Mouse (Mus musculus): Measurements from ENCODE around the gene Bfar. TPM values are rescaled to one million over a fixed set of nuclear protein-coding genes. Genes with fewer than 3 reads are reported as not detected.
A peak's percentile ranks its signal among the peaks of the same experiment; 100 is the strongest.

Bfar gene
- total RNA-seq, 1 experiment, result 39.4 TPM

DNA sequence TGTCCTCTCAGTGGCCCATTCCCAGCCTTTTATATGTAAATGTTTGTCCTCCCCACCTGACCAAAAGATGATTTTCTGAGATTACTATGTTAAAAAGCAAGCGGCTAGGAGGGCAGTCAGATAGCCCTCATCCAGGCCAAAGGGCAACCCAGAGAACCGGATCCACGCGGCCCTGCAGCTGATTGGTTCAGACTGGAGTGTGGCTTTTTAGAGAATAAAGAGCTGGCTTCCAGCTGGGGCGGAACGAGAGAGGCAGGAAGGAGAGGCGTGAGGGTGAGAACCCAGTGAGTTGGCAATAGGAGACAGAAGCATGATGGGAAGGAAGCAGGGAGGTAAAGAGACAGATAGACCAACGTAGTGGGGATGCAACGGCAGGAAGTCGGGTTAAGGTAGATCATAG, 51.3 kb downstream of the Bfar start:
- in situ Hi-C loops (cut with MboI; ENCODE audit: low sequenced_read_pairs in 2 of 2, unreplicated experiment in 2 of 2), result no loop called here
- Histone ChIP-seq H3K27ac (ENCODE audit: insufficient read depth, low read depth, low read length, poor library complexity, severe bottlenecking) (no peak overlapping the region), H3K9me3 (ENCODE audit: control insufficient read depth, insufficient read depth, low read depth, low read length) (no peaks in the 10 kb centered on the region), H3K9ac (ENCODE audit: insufficient read depth, low read depth, low read length, poor library complexity, severe bottlenecking) (no peak overlapping the region), H3K4me1 (ENCODE audit: control insufficient read depth in 2 of 2, insufficient read depth in 2 of 2, low read length in 2 of 2, poor library complexity in 1 of 2) (peaks cover 5 to 11% of the 10 kb centered on the region in 2 experiments; a peak in 3 of 4 replicates), H3K36me3 (ENCODE audit: control insufficient read depth, insufficient read depth, low read length, poor library complexity, severe bottlenecking) (peaks cover 13% of the 10 kb centered on the region; the same call in 1 of the 2 replicates), H3K4me3 (ENCODE audit: insufficient read depth in 1 of 2, low read depth in 1 of 2, low read length in 2 of 2, poor library complexity in 1 of 2, severe bottlenecking in 1 of 2) (no peak overlapping the region)
- no peak for TF ChIP-seq CHD2 (IDR thresholded peaks at IDR 0.05; ENCODE audit: low read depth, low read length)
- no peak for TF ChIP-seq ZNF384 (IDR thresholded peaks at IDR 0.05; ENCODE audit: low read depth, low read length)
- TF ChIP-seq ZC3H11A (IDR thresholded peaks at IDR 0.05; ENCODE audit: borderline replicate concordance, low read depth, low read length), result no peak
- no peak for TF ChIP-seq HCFC1 (IDR thresholded peaks at IDR 0.05; ENCODE audit: borderline replicate concordance, insufficient read depth, low read length)
- TF ChIP-seq MAFK (IDR thresholded peaks at IDR 0.05; ENCODE audit: insufficient read depth, low read depth, low read length), result no peak
- DNase-seq (ENCODE audit: low read depth, low spot score), result peak; percentile 53

DNA sequence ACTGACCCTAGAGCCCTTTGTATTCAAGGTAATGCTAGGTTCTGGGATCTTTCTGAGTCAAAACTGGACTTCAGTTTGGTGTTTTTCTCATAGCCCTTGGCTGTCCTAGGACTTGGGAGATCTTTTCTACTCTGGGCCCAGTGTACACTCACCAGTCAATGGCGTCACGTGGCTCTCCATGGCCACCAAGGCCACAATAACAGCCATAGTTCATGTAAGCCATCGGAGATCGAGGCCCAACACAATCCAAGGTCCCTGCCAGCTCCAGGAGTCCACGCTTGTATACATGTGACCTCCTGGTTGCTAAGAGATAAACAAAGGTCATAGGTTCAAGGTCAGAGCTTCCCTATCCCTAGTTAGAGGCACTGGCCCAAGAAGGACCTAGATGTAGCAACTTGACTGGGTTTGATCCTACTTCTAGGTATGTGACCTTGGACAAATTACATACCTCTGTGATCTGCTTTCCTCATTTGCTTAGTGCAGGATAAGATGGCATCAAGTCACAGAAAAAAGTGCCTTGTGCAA, 56.2 kb downstream of the Bfar start:
- TF ChIP-seq HCFC1 (IDR thresholded peaks at IDR 0.05; ENCODE audit: borderline replicate concordance, insufficient read depth, low read length) (no peak), MAFK (IDR thresholded peaks at IDR 0.05; ENCODE audit: insufficient read depth, low read depth, low read length) (no peak), ZNF384 (IDR thresholded peaks at IDR 0.05; ENCODE audit: low read depth, low read length) (no peak), ZC3H11A (IDR thresholded peaks at IDR 0.05; ENCODE audit: borderline replicate concordance, low read depth, low read length) (no peak), CHD2 (IDR thresholded peaks at IDR 0.05; ENCODE audit: low read depth, low read length) (no peak)
- no peak for DNase-seq (ENCODE audit: low read depth, low spot score)
- Histone ChIP-seq H3K9ac (ENCODE audit: insufficient read depth, low read depth, low read length, poor library complexity, severe bottlenecking) (no peak overlapping the region), H3K27ac (ENCODE audit: insufficient read depth, low read depth, low read length, poor library complexity, severe bottlenecking) (peak overlapping the region; percentile 42; the same call in 1 of the 2 replicates), H3K36me3 (ENCODE audit: control insufficient read depth, insufficient read depth, low read length, poor library complexity, severe bottlenecking) (peaks cover 12% of the 10 kb centered on the region; the same call in 1 of the 2 replicates), H3K4me1 (ENCODE audit: control insufficient read depth in 2 of 2, insufficient read depth in 2 of 2, low read length in 2 of 2, poor library complexity in 1 of 2) (peaks cover 12 to 34% of the 10 kb centered on the region in 2 experiments), H3K9me3 (ENCODE audit: control insufficient read depth, insufficient read depth, low read depth, low read length) (no peaks in the 10 kb centered on the region), H3K4me3 (ENCODE audit: insufficient read depth in 1 of 2, low read depth in 1 of 2, low read length in 2 of 2, poor library complexity in 1 of 2, severe bottlenecking in 1 of 2) (no peak overlapping the region)
- in situ Hi-C loops (cut with MboI; ENCODE audit: low sequenced_read_pairs in 2 of 2, unreplicated experiment in 2 of 2), result no loop called here

DNA sequence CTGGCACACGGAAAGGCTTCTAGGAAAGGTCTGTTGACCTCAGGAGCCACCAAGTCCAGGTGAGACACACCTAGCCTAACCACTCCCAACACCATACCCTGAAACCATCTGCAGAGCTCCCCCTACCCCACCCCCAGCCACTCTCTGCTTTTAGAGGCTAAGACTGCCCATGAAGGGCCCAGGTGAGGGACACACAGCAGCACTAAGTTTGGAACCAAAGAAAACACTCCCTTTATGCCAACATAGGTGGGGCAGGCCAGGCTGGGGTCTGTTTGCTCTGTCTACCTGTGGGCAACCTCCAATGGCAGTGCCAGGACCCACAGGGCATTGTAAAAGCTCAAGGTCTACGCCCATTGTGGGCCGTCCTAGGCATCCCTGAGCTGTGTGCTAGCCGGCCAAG, 57.8 kb downstream of the Bfar start:
- DNase-seq (ENCODE audit: low read depth, low spot score), result no peak
- Histone ChIP-seq H3K27ac (ENCODE audit: insufficient read depth, low read depth, low read length, poor library complexity, severe bottlenecking) (no peak overlapping the region), H3K4me3 (ENCODE audit: insufficient read depth in 1 of 2, low read depth in 1 of 2, low read length in 2 of 2, poor library complexity in 1 of 2, severe bottlenecking in 1 of 2) (peak overlapping the region; percentile 39 to 56; a peak in 3 of 4 replicates), H3K9me3 (ENCODE audit: control insufficient read depth, insufficient read depth, low read depth, low read length) (no peaks in the 10 kb centered on the region), H3K36me3 (ENCODE audit: control insufficient read depth, insufficient read depth, low read length, poor library complexity, severe bottlenecking) (peaks cover 8% of the 10 kb centered on the region; the same call in 1 of the 2 replicates), H3K9ac (ENCODE audit: insufficient read depth, low read depth, low read length, poor library complexity, severe bottlenecking) (0 out of 2 replicates have a peak overlapping the region, but pooled peaks have one; percentile 14), H3K4me1 (ENCODE audit: control insufficient read depth in 2 of 2, insufficient read depth in 2 of 2, low read length in 2 of 2, poor library complexity in 1 of 2) (peaks cover 20 to 32% of the 10 kb centered on the region in 2 experiments)
- TF ChIP-seq ZNF384 (IDR thresholded peaks at IDR 0.05; ENCODE audit: low read depth, low read length) (no peak), ZC3H11A (IDR thresholded peaks at IDR 0.05; ENCODE audit: borderline replicate concordance, low read depth, low read length) (no peak), CHD2 (IDR thresholded peaks at IDR 0.05; ENCODE audit: low read depth, low read length) (no peak), HCFC1 (IDR thresholded peaks at IDR 0.05; ENCODE audit: borderline replicate concordance, insufficient read depth, low read length) (no peak), MAFK (IDR thresholded peaks at IDR 0.05; ENCODE audit: insufficient read depth, low read depth, low read length) (no peak)
- in situ Hi-C loops (cut with MboI; ENCODE audit: low sequenced_read_pairs in 2 of 2, unreplicated experiment in 2 of 2), result no loop called here

DNA sequence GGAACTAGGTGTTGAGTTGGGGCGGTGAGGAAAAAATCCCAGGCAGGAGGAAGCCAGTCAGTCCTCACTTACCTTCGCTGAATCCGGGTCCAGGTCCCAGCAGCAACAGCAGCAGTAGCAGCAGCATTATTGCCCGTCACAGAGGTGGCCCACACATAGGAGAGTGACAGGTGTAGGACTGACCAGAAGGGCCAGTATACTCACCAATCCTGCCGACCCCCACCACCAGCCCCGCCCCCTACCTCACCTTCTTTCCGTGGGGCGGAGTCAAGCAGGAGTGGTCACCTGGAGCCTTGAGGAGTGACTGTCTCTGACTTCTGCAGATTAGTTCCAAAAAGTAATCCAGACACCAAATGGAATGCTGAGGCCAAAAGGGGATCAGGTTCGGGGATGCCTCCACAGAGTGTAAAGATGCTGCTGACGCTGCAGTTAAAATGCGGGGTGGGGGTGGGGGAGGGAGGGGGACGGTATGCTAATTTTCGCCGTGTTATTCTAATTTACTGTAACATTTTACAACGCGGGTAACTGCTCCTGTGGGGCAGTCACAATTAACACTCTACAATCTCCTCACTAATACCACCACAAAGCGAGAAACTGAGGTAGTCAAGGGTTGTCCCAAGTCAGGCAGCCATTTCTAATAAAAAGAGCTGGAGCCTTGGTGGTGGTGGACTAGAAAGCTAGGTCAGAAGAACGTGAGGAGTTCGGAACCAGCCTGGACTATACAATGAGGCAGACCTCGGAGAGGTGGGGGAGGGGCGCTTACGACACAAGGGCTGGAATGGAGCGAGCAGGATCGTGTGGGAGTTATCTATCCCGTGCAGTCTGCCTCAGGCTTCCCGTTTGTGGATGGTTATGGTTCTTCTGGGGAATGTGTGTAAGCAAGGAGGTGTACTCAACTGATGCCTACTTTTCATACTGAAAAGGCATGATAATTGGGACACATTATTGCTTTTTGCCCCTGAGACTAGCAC, 58.9 kb downstream of the Bfar start, which contains the start of gene Pla2g10:
Gene Pla2g10 (minus strand): TSS at position 699 of the 971 bp plus-strand sequence.
- peak within 1 kb of the TSS; percentile 39 to 56 for H3K4me3 ChIP-seq (ENCODE audit: insufficient read depth in 1 of 2, low read depth in 1 of 2, low read length in 2 of 2, poor library complexity in 1 of 2, severe bottlenecking in 1 of 2)
- TF ChIP-seq MAFK (IDR thresholded peaks at IDR 0.05; ENCODE audit: insufficient read depth, low read depth, low read length) (peak; percentile 72), ZNF384 (IDR thresholded peaks at IDR 0.05; ENCODE audit: low read depth, low read length) (no peak)
- no peak for DNase-seq (ENCODE audit: low read depth, low spot score)
- H3K4me1 ChIP-seq (ENCODE audit: control insufficient read depth in 2 of 2, insufficient read depth in 2 of 2, low read length in 2 of 2, poor library complexity in 1 of 2), result peaks cover 20 to 30% of the 10 kb centered on the region in 2 experiments
- peaks cover 4% of the 10 kb centered on the region; the same call in 1 of the 2 replicates for H3K36me3 ChIP-seq (ENCODE audit: control insufficient read depth, insufficient read depth, low read length, poor library complexity, severe bottlenecking)
- in situ Hi-C loops (cut with MboI; ENCODE audit: low sequenced_read_pairs in 2 of 2, unreplicated experiment in 2 of 2), result no loop called here
- peak within 1 kb of the TSS; percentile 63 for H3K9ac ChIP-seq (ENCODE audit: insufficient read depth, low read depth, low read length, poor library complexity, severe bottlenecking)
- peak within 1 kb of the TSS; percentile 69 for H3K27ac ChIP-seq (ENCODE audit: insufficient read depth, low read depth, low read length, poor library complexity, severe bottlenecking)
- H3K9me3 ChIP-seq (ENCODE audit: control insufficient read depth, insufficient read depth, low read depth, low read length), result no peaks in the 10 kb centered on the region

Measured in ES-E14 (cell line).